Mouse (Mus musculus): ENCODE data around the gene Atcay. TPM values are rescaled to one million over a fixed set of nuclear protein-coding genes. Genes with fewer than 3 reads are reported as not detected.
A peak's percentile ranks its signal among the peaks of the same experiment; 100 is the strongest.

The Atcay gene
- not detected for total RNA-seq (2022)

DNA sequence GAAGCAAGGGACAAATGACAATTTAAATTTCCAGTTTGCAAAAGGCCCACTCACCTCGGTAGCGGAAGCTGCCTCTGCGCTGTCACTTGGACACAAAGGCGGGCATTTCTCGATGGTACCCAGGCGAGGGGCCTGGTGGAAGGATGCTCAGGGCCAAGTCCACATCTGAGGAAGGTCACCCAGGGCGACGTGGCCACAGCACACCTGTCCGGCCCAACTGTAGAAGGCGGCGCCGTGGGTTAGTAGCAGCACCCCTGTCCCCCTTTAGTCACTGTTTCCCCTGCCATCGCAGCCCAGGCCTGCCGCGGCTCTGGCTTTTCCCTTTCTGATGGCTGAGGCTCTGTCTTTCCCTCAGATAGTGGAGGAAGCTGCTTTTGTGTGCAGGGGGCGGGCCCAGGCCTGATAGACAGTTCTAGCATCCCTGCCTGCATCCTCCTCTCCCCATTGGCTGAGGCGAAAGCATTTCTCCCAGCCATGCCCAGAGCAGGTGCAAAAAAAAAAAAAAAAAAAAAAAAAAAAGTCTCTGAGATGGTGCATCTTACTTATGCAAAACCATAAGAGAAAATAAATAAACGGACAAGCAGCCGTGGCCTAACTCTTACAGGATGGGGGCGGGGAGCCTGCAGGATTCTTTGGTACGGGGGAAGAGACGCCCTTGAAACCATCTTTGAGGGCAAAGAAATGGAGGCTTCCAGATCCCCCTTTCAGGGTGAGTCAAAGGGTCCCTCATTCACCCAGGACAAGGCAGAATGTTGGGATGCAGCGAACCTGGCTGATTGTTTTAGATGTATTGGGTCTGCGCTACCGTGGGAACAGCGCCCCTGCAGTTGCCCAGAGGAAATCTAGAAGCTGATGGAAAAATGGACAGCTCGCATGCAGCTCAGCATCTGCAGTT is at the start of gene Atcay:
TSS of gene Atcay (minus strand) at position 396 of the 895 bp plus-strand sequence.
- no peak for DNase-seq (ENCODE audit: low spot score in 2 of 2)

DNA sequence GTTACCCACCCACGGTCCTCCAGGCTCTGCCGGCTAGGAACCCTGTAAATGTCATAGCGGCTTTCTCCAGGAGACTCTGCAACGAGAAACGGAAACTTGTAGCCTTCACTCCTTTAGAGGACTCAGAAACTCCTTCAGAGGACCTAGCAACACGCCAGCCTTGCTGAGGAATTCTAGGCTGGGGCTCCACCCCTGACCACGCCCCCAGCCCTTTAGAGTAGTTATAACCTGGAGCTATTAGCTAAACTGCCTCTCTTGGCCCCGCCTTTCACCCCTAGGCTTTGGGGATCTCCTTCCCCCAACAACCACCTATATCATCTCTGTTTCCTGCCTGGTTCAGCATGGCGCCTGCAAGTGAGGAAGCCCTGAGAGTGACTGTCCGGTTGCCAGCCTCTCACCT is 48.9 kb upstream of the Atcay start:
- DNase-seq (ENCODE audit: low spot score in 2 of 2): no peak

DNA sequence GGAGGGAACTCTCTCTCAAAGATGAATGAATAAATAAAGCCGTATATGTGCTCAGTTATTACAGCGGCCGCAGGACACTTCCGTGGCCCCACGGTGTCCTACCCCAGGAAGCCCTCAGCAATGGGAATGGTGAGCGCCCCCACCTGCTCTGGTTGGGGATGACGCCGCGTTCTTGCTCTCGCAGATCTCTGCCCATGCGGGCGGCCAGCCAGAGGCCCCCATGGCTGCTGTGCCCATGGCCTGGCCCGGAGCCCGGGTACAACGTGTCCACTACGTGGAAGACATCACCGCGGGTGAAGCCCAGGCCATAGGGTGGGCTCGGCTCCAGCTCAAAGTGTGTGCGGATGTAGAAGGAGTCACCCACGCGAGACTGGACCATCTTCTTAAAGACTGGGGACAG is 47.0 kb upstream of the Atcay start:
- DNase-seq (ENCODE audit: low spot score in 2 of 2): no peak

GRCm38 (mm10) chr10:81273842-81274241 is 43.2 kb upstream of the Atcay start:
- DNase-seq (ENCODE audit: low spot score in 2 of 2): no peak

DNA sequence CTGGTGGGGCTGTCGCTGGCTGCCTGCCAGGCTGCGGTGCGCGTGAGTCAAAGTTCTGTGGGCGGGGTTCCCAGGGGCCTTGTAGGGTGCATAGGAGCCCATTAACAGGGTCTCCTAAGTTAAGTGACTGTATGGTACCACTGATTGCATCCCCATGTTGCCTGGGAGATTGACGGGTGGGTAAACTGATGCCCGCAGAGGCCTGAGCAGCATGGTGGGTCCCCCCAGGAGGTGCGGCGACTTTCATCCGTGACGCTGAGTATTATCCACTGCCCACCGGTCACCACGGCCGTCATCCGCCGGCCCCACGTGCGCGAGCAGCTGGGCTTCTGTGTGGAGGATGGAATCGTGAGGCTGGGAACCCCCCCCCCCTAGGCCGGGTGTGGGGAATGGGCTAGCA is 41.7 kb upstream of the Atcay start:
- DNase-seq (ENCODE audit: low spot score in 2 of 2): no peak

DNA sequence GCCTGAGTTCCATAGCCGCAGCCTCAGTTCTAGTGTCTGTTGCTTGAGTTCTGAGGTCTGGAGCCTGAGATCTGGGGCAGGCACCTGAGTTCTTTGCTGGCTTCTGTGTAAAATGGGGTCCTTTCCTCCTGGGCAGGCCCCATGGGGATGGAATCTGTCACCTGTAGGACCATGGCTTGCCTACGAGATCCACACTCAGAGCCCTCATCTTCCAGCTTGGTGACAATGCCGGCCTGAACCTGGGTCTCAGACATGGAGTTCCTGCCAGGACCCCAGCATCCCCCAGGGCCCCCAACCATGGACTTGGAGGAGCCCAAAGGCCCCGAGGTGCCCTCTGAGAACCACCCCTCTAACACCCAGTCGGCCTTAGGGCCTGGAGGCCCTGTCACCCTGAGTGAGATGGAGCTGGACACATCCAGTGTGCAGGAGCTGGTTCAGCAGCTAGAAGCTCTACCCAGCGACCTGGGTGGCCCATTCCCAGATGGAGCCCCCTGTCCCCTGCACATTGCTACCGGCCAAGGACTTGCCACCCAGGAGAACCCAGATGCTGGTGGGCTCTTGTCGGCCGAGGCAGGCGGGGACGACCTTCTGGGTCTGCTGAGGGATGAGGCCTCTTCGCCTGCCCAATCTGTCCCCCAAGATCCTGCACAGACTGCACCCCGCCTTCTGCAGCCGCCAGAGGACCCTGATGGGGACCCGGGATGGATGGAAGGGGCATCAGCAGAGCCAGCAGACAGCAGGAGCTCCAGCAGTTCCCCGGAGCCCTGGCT is 38.2 kb upstream of the Atcay start:
- no peak for DNase-seq (ENCODE audit: low spot score in 2 of 2)

DNA sequence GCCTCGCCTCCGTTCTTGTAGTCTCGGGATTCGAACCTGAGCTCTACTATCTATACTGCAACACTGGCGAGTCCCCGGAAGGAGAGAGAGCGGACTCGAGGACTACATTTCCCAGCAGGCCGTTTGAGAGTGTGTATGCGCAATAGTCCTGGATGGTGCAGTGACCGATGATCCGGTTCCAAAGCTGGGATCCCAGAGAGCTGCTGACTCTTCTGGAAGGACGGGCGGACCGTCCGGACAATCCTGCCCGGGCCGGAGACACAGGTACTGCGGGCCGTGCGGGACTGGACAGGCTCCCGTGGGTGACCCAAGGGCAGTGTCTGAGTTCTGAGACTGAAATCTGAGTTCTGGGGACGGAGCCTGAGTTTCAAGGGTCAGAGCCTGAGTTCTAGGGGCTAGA is 37.4 kb upstream of the Atcay start:
- peak; percentile 83 to 87 for DNase-seq (ENCODE audit: low spot score in 2 of 2)

- DNase-seq (ENCODE audit: low spot score in 2 of 2): peak; percentile 94 to 96
Observed at GRCm38 (mm10) chr10:81266211-81267105, 35.8 kb upstream of the Atcay start, which contains the start of the genes Mrpl54 and Apba3. Gene Mrpl54, minus strand, starts transcription at chr10:81266934. Gene Apba3, plus strand, starts transcription at chr10:81266960.

DNA sequence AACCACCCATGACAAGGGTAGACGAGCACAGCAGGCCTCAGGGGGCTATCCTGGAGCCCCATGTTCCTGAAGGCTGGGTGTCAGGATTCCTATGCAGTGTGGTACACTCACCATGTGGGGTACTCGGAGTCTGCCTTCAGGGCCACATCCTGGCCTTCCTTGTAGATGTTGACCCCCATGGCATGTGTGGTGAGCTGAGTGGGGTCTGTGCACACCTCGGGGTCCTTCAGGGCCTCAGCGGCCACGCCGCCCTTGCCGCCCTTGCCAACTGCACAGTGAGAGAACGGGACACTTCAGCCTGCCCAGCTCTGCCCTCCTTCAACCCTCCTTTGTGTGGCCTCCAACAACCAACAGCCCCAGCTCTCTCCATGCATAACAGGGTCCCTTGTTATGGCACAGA is 34.9 kb upstream of the Atcay start:
- DNase-seq (ENCODE audit: low spot score in 2 of 2): no peak

DNA sequence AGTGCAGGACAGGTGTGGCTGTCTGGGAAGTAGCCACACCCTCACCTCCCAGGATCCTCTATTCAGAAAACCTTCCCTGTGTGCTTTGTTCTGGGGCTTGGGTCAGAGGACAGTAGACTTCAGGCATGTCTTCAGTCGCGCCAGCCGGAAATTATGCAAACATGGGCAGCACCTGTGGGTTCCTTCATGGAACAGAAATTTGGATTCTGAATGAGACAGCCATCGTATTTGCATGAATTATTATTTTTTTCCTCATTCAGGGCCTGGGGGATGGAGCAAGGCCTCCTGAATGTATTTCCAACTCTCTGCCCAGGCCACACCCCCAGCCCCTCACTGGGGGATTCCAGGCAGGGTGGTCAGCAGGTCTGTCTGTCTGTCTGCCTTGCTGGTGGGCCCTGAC is 30.4 kb upstream of the Atcay start:
- no peak for DNase-seq (ENCODE audit: low spot score in 2 of 2)

GRCm38 (mm10) chr10:81259225-81259884 is 28.7 kb upstream of the Atcay start:
- DNase-seq (ENCODE audit: low spot score in 2 of 2): no peak

- no peak for DNase-seq (ENCODE audit: low spot score in 2 of 2)
Observed at GRCm38 (mm10) chr10:81257158-81258039, 26.8 kb upstream of the Atcay start.

GRCm38 (mm10) chr10:81254886-81255285 is 24.3 kb upstream of the Atcay start:
- no peak for DNase-seq (ENCODE audit: low spot score in 2 of 2)

DNA sequence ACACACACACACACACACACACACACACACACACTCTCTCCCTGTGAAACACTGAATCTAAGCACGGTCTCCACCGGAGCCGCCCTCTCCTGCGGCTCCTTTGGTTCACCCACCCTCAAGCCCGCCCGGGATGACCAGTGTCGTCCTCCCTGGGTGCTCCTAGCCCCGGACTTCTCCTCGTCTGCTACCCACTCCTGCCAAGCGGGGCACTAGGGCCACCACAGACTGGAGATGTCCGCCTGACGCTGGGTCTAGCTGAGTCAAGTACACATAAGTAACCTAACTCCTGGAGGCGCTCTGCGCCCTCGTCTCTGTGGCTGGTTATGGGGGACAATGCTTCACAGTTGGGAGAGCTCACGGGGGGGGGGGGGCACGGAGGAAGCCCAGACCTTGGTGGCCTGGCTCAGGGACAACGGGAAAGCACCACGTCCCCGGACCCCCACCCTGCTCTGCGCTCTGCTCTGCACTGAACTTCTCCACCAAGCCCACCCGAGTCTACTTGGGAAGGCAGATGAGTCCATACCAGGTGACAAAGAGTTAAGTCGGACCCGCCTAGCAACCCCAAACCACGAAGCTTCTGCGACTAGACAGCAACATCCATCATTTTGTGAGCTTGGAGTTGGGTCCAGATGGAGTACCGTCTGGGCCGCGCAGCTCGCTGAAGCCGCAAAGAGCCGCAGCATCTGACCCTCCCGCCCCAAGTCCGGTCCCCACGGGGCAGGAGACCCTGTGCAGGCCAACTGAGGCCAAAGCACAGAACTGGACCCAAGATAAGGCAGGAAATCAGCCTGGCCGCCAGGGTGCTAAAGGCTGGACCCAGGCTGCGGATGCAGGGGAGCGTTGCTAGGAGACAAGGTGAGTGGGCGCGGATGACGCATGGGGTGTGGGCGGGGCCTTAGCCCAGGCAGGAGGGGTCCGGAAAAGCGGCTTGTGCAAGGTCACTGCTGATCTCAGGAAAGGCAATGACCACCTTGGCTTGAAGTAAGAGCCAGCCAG is 22.1 kb upstream of the Atcay start, which contains the start of gene Matk:
TSS of gene Matk (plus strand) at position 512 of the 996 bp plus-strand sequence.
- no peak for DNase-seq (ENCODE audit: low spot score in 2 of 2)

DNA sequence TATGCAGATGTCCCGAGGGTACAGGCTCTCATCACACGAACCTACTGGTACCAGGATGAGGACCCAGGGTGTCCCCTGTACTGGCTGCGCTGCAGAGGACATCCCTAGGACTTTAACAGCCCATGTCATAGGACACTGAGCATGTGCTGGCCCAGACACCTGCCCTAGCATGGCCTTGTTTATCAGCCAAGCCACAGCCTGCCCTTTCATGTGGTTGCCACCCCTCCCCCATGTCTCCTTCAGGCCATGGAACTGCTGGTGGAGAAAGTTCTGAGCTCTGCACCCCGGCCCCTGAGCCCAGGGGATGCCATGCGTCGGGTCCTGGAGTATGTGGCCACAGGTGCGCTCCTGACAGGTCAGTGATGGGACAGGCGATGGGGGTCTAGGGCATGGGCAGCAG is 18.8 kb upstream of the Atcay start:
- DNase-seq (ENCODE audit: low spot score in 2 of 2): no peak

DNA sequence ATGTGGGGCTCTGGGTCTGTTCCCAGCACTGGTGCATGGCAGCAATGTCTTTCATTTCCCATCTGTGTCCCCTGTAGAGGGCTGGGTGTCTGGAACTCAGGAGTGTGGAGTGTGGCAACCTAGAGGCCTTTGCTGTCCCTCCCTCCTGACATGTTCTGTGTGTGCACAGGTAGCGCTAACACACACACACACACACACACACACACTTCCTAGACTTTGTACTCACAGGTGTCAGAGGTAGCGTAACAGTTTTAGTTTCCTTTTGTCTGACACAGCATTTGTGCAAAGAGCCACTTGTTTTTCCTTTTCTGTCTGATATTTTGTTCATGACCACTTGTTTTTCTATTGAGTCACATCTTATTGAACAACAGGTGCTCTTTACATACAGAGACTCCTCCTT is 17.2 kb upstream of the Atcay start:
- no peak for DNase-seq (ENCODE audit: low spot score in 2 of 2)

DNA sequence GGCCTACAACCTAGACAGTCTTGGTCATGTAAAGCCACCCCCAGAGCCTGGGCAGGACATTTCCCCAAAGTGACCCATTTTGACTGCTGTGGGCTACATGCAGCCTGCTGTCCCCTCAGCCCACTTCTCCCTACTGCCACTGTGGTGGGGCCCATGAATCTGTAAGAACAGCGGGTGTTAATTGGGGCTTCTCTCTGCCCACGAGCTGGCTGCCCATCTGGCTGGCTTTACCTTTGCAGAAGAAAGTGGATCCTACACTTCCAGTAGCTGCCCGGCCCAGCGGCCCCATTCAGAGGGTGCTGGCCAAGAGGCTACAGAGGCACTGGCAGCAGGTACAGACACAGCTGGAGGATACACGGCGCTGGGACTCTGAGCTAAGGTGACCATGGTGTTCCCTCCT is 14.5 kb upstream of the Atcay start:
- no peak for DNase-seq (ENCODE audit: low spot score in 2 of 2)

GRCm38 (mm10) chr10:81244595-81244994 is 14.0 kb upstream of the Atcay start:
- DNase-seq (ENCODE audit: low spot score in 2 of 2): peak in 1 of 2 experiments; percentile 49

All from gastrocnemius, adult 8-10 months (tissue).